Mouse (Mus musculus): ENCODE measurements around the gene Chst1.

DNA sequence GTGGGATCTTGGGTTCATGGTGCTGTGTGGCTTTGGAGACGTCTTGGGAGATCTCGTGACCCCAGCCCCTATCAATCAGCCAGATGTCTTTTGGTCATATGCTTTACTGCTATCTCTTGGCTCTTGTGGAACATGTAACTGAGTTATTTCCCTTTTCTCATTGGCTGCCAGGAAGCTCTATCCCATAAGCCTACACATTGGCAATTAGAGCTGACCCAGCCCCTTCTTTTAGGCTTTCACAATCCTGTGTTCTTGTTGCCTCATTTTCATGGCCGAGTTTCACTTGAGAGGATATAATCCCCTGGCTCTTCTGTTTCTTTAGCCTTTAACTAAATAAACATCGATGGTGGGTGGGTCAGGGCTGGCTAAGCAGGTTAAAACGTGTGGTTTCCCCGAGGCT is 7.6 kb downstream of the Chst1 start:
- no peak for TF ChIP-seq CTCF (IDR thresholded peaks at IDR 0.05; ENCODE audit: low read depth, low read length)
- no peak for TF ChIP-seq POLR2A (IDR thresholded peaks at IDR 0.05; ENCODE audit: borderline replicate concordance, low read depth, low read length)

Data from bone marrow macrophage, adult 2 months (primary cell).